Mouse (Mus musculus) macrophage (primary cell): ENCODE results near the gene Ccdc14. TPM values are rescaled to one million over a fixed set of nuclear protein-coding genes. Genes with fewer than 3 reads are reported as not detected.
A peak's percentile ranks its signal among the peaks of the same experiment; 100 is the strongest.
"Not testable (repeated sequence)": the region's sequence is repeated elsewhere in the genome, so short reads cannot be mapped to it uniquely, and the experiment has no call there.

Experiments used
- H3K27ac ChIP-seq: fragments of 350-480 bp; formaldehyde crosslinking; 2 replicates; pipeline ENCODE4 v1.9.0; 2021
- H3K36me3 ChIP-seq: fragments of 350-480 bp; formaldehyde crosslinking; 2 replicates; pipeline ENCODE4 v1.9.0; 2021; ENCODE audit errors: inconsistent target
- H3K4me3 ChIP-seq: fragments of 350-480 bp; formaldehyde crosslinking; 2 replicates; pipeline ENCODE4 v1.9.0; 2021; ENCODE audit errors: inconsistent target
- H3K79me2 ChIP-seq: fragments of 350-480 bp; formaldehyde crosslinking; 2 replicates; pipeline ENCODE4 v1.9.0; 2021; ENCODE audit errors: inconsistent target
- WGBS: methylation state at CpG from one replicate; pipeline ENCODE4 v1.1.7; 2026; ENCODE audit warnings: inconsistent platforms; ENCODE audit not compliant: missing documents; 5-methylcytosine and 5-hydroxymethylcytosine counted together
- polyA plus RNA-seq: library from polyadenylated mRNA; stranded (reverse); fragments of 250-400 nt; gene quantifications from 3 replicates; pipeline ENCODE4 v1.2.4, GENCODE M21; 2018; ENCODE audit warnings: inconsistent platforms
- total RNA-seq, 78 experiments: library from RNA; depleted of rRNA; stranded (reverse); fragments of 250-400 nt; gene quantifications; 1 replicate in 9 of 78; 2 replicates in 24 of 78; 3 replicates in 43 of 78; 4 replicates in 2 of 78; pipeline ENCODE4 v1.2.4; 2018; ENCODE audit warnings: inconsistent platforms in 56 of 78

Gene Ccdc14
- total RNA-seq (2018; cell fraction: chromatin; rRNA removed), result 10 to 100 TPM in 10 of 26 experiments, 1 to 10 TPM in 16; 1.3 to 20.3 (median 7.3) TPM
- 1 to 10 TPM in 20 of 26 experiments, under 1 TPM in 6; 0.33 to 2.3 (median 1.5) TPM for total RNA-seq (2018; cell fraction: cytosol; rRNA removed)
- total RNA-seq (2018; cell fraction: nucleus; rRNA removed), result 10 to 100 TPM in 2 of 26 experiments, 1 to 10 TPM in 24; 1.0 to 19.8 (median 4.3) TPM
- polyA plus RNA-seq, result 1.0 to 3.2 TPM (median 1.2 TPM) in 3 replicates

DNA sequence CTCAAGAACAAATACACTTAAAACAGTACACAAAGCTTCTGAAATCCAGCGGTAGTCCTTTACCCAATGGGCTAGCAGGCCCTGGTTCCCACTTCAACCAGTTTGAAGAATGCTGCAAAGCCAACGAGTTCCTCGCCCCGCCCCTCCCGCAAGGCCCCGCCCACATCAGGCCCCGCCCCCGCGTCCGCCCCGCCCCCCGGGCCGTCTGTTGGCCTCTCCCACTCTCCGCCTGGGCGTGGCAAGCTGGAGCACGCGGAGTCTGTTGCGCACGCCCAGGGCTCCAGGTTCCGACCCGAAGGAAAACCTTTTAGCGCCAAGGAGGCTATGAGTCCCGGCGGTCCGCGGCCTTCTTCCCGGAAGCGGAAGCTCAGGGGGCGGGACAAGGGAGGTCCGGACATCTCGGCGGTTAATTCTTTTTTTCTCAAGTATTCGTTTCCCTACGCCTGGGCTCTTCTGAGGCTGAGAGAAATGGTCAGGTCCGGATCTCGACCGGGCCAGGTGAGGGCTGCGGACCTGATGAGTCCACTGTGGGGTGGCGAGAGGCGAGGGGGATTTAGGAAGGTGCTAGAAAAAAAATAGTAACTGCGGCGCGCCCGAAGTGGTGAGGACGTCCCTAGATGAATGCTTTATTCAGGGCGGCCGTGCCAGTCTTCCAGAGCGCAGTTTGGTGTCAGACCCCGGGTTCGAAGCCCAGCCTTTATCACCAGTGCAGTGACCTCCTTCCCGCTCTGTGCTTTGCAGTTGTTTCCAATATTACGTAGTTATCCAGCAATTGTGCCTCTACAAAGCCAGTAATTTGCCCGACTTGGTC, at the start of gene Ccdc14:
Gene Ccdc14, plus strand, starts transcription at position 283 of the 811 bp plus-strand sequence.
- WGBS, result 1% methylated on average over 51 of the region's 53 CpGs
- H3K27ac ChIP-seq, result peak within 1 kb of the TSS; percentile 59

DNA sequence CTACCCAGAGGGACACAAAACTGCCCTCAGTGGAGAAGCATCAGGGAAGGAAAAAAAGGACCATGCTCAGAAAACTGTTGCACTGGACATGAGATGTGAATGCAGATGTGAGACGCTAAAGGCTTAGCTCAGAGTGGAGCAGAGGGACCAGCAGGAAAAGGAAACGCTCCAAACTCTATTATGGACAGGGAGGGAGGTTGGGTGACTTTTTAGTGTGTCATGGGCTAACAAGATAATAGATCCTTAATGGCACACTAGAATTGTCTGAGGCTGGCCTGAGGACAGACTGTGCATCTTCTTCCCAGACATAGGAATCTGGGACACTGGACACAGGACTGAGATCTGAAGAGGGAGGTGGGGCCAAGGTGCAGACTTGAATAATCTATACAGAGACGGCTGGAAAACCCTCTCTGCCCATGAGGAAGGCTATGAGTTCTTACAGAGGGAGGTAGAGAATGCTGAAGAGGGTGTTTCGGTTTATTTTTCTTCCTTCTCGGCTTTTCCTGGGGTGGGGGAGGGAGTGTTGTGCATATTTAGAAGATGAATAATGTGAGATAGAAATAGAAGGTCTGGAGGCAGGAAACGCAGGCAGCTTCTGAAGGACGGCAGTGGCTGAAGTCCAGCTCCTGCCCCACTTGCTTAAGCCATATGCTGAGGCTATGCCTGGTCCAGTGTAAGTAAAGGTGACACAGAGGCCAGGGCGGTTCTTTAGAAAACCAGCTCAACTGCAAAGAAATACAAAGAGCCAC, 46.7 kb upstream of the Ccdc14 start:
- no peaks in the 10 kb centered on the region for H3K36me3 ChIP-seq
- no peak overlapping the region for H3K27ac ChIP-seq
- H3K4me3 ChIP-seq, result no peak overlapping the region
- WGBS, result 49% methylated on average over 8 of the region's 8 CpGs
- H3K79me2 ChIP-seq, result no peaks in the 10 kb centered on the region

More for the DNA sequence above, at the start of gene Ccdc14:
- Histone ChIP-seq H3K79me2 (no peaks in the 10 kb centered on the region), H3K36me3 (no peaks in the 10 kb centered on the region), H3K4me3 (peak within 1 kb of the TSS; percentile 92)

DNA sequence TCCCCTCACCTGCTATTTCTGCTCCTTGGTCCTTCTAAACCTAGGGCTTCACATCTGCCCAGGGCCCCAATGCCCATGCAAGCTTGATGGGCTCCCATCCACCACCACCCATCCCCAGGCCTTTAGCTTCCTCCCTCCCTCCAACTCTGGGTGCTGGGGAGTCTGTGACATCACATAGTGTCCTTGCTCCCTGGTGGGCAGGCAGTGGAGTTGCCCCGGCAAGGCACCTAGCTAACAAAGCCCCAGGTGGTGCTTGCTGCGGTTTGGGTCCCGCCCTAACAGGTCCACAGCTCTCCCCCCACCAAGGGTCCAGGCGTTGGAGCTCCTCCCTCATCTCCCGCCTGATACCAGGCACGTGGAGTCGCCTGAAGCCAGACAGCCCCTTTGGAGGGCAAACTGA, 40.8 kb upstream of the Ccdc14 start, which contains the start of gene Ropn1:
Gene Ropn1, plus strand, starts transcription at position 301 of the 400 bp plus-strand sequence.
- Histone ChIP-seq H3K4me3 (no peak within 1 kb of the TSS), H3K27ac (no peak within 1 kb of the TSS), H3K79me2 (no peaks in the 10 kb centered on the region), H3K36me3 (no peaks in the 10 kb centered on the region)
- 63% methylated on average over 5 of the region's 7 CpGs for WGBS

DNA sequence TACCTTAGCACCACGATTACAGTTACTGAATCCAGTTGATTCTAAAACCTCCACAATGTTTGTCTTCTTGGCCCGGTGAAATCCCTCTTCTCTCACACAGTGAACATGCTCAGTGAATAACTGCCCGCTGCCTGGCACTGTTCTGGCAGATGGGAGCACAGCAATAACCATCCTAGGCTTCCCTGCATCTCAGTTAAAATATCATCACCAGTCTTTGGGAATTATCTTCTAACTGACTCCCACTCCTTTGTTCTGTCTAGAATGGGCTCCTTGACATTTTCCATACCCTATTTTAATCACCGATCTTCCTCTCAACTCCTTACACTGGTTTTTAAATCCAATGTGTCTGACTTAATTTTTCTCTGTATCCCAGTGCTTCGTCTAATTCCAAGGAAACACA, 37.4 kb upstream of the Ccdc14 start:
- 91% methylated on average over 5 of the region's 5 CpGs for WGBS
- Histone ChIP-seq H3K4me3 (no peak overlapping the region), H3K79me2 (no peaks in the 10 kb centered on the region), H3K27ac (no peak overlapping the region), H3K36me3 (no peaks in the 10 kb centered on the region)

DNA sequence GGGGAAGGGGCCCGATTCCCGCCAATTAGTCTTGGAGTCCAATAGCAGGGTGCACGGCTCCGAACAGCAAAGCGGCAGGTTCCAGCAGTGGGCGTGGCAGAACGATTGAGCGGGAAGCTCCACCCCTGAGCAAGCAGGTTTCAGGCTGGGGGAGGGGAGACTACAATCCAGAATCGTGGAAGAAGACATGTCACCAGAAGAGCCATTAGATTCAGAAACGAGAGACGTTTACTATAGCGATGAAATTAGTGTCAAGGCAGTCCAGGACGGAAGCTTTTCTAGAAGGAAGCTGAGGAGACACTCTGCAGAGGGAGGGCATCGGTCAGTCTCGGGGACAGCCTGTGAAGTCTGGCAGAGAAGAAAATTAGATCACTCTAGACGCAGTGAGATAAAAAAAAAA, 32.9 kb upstream of the Ccdc14 start:
- H3K79me2 ChIP-seq, H3K4me3 ChIP-seq, H3K27ac ChIP-seq, H3K36me3 ChIP-seq: not testable (repeated sequence)
- 9% methylated on average over 15 of the region's 16 CpGs for WGBS

DNA sequence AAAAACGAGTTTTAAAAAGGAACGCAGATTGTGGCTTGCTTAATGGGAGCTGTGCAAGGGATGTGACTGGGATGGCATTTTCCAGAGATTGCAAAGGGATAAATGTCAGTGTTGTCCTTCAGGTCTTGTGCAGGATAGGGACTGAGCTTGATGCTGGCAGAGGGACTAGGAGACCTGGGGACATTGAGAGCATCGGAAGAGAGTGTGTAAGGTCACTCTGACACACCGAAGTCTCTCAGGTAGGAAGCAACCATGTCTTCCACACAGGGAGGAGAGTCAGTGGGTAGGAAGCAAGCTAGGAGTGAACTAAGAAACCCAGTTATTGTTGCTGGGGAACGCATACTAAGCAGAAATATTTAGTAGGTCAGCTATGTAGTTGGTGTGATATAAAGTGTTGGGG, 32.4 kb upstream of the Ccdc14 start:
- Histone ChIP-seq H3K4me3 (no peak overlapping the region), H3K36me3 (no peaks in the 10 kb centered on the region), H3K79me2 (no peaks in the 10 kb centered on the region), H3K27ac (no peak overlapping the region)
- 36% methylated on average over 5 of the region's 5 CpGs for WGBS

DNA sequence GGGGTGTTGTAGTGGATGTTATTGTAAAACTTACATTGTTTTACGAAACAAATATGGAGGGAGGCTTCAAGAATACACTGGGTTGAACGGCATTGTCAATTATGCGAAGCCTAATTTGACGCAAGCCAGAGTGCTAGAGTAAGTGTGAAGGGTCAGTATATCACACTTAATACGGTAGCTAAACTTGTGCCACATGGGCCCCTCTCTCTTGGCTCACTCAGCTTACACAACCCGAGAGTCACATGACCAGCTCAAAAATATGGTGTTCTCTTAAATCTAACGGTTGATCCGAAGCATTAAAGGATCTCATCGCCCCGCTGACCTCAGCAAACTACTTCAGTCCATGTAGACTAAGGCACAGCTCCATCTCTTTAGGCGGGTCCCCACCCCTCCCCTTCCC, 32.0 kb upstream of the Ccdc14 start:
- no peak overlapping the region for H3K4me3 ChIP-seq
- no peak overlapping the region for H3K27ac ChIP-seq
- 47% methylated on average over 11 of the region's 11 CpGs for WGBS
- H3K36me3 ChIP-seq, result no peaks in the 10 kb centered on the region
- H3K79me2 ChIP-seq, result no peaks in the 10 kb centered on the region

DNA sequence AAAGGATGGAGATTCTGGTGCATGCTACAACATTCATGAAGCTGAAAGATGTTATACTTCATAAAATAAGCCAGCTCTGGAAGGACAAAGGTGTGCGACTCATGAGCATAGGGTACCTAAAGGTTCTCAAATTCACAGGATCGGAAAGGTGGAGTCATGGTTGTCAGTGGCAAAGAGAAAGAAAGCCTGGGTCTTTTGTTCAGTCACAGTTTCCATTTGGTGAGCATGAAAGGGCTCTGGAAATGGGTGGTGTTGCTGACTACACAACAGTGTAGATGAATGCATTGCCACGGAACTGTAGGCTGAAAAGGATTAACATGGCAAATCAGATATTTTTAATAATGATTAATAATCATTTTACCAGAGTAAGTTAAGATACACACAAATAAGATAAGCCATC, 25.9 kb upstream of the Ccdc14 start:
- H3K36me3 ChIP-seq, result no peaks in the 10 kb centered on the region
- no peak overlapping the region for H3K4me3 ChIP-seq
- 87% methylated on average over 3 of the region's 3 CpGs for WGBS
- no peak overlapping the region for H3K27ac ChIP-seq
- H3K79me2 ChIP-seq, result no peaks in the 10 kb centered on the region

DNA sequence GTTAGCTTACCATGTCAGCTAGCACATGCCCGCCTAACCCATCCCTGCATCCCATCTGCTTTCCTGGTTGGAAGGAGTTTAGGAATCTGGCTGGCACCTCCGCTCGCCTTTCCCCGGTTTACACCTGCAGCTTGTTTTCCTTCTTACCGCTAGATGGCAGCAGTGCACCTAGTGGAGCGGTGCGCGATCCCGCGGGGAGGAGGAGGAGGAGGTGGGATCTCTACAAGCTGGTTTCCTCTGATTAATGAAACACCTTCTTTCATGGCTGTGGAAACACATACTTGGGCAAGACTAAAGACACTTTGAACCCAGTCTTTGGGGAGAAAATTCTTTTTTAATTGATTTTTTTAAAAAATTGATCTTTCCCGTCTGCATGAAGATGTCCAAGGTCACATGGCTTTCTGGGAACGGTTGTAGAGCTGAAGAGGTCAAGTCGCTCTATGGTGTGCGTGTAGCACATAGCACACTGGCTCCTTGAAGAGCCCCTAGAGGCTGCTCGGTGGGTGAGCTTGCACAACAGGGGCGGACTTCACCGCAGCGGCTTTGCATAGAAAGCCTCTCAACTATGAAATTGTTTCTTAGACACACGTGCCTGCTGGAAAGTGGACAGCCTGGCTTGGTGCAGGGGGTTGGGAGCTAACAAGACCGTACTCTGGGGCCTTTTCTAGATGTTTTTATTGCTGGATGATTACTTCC, 23.2 kb upstream of the Ccdc14 start:
- no peaks in the 10 kb centered on the region for H3K79me2 ChIP-seq
- H3K27ac ChIP-seq, result no peak overlapping the region
- 5% methylated on average over 20 of the region's 20 CpGs for WGBS
- H3K36me3 ChIP-seq, result no peaks in the 10 kb centered on the region
- no peak overlapping the region for H3K4me3 ChIP-seq

DNA sequence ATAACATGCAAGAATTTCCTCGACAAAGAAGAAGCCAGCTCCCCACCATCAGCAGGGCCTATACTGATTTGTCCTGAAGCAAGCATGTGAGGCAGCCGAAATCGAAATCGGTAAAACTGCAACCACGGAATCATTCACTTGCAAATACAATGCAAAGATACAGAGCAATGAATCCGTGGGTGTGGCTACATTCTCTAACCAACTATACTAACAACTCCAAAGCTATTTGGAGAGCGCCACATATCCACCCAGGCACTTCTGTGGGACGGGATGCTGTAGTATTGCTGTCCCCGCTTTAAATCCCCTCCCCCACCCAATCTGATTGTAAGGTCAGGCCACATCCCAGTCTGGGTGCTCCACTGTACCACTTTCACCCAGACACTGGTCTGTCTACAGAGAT, 22.1 kb upstream of the Ccdc14 start:
- no peak overlapping the region for H3K4me3 ChIP-seq
- H3K79me2 ChIP-seq, result no peaks in the 10 kb centered on the region
- no peak overlapping the region for H3K27ac ChIP-seq
- WGBS, result 94% methylated on average over 9 of the region's 9 CpGs
- H3K36me3 ChIP-seq, result no peaks in the 10 kb centered on the region

DNA sequence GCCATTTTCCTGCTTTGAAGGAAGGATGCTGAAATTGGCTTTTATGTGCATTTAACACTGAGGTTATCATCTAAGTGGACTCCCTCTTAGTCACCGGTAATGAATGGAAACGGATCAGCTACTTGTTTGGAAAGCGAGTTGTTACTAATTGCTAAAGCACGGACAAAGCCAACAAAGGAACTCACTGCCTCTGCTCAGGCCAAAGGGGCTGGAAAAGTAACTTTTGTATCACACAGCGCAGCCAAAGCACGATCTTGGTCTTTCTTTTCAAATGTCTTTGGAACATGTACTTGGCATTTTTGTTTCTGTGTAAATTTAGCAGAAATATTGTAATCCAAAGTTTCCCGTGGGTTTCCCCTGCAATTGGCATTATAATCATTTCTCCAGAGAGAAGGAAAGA, 18.4 kb upstream of the Ccdc14 start:
- Histone ChIP-seq H3K36me3 (no peaks in the 10 kb centered on the region), H3K4me3 (no peak overlapping the region), H3K79me2 (no peaks in the 10 kb centered on the region), H3K27ac (no peak overlapping the region)
- WGBS, result 97% methylated on average over 7 of the region's 7 CpGs

DNA sequence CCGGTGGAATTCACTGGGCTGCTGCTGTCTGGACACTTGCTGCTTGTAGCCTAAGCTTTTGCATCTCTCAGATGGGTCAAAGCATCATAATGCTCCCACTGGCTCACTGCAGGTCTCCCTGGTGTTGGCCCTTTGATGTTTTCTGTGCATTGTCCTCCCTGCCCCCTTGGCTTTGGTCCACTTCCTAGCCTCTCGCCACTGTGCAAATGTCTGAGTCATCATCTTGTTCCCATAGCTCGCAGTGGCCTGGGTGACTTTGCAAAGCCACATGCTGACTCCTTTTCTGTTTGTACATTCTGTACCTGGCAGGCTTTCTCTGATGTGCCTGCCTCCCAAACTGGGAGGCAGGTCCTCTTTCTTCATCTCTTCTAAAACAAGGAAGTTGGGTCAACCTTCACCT, 17.6 kb upstream of the Ccdc14 start:
- 30% methylated on average over 3 of the region's 3 CpGs for WGBS

DNA sequence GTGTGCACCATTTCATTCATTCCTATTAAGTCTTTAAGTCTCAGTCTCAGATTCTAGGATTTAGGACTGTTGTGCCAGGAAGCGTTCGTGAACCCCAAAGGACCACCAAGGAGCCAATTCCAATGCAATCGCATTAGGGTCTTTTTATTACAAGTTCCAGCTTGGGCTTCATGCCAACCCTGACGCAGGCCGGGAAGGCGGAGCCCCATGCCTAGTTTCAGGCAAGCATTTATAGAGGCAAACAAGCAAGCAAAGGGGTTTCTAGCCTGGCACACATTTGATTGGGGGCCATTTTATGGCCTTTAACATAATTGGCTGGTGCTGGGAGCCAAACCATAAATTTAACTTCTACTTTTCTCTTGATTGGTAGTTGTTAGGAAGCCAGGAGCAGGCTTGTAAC, 16.1 kb upstream of the Ccdc14 start:
- Histone ChIP-seq H3K36me3 (no peaks in the 10 kb centered on the region), H3K4me3 (no peak overlapping the region), H3K27ac (no peak overlapping the region), H3K79me2 (no peaks in the 10 kb centered on the region)
- 99% methylated on average over 6 of the region's 6 CpGs for whole genome bisulfite sequencing

More for the DNA sequence above, 17.6 kb upstream of the Ccdc14 start:
- Histone ChIP-seq H3K27ac (no peak overlapping the region), H3K4me3 (no peak overlapping the region), H3K36me3 (no peaks in the 10 kb centered on the region), H3K79me2 (no peaks in the 10 kb centered on the region)

DNA sequence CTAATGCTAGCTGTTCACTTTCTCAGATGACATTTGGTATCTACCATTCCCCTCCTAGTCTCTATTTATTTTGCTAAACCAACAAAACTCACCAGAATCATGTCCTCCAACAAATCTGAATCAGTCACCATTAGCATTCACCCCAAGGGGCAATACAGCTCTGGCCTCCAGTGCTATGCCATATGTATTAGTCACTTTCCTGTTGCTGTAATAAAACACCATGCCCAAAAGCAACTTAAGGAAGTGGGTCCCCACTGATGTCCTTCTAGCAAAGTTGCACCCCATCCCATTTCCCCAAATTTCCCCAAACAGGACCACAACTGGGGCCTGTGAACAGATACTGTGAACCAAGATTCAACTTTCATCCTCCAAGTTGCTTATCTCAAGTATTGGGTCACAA, 8.6 kb upstream of the Ccdc14 start:
- Histone ChIP-seq H3K4me3 (no peak overlapping the region), H3K27ac (no peak overlapping the region), H3K79me2 (no peaks in the 10 kb centered on the region), H3K36me3 (no peaks in the 10 kb centered on the region)
